Mouse (Mus musculus): Measurements from ENCODE around the gene Sost.
A peak's percentile ranks its signal among the peaks of the same experiment; 100 is the strongest.

The Sost gene

GRCm38 (mm10) chr11:101937108-101937507, 29.7 kb downstream of the Sost start:
- peak; percentile 36 to 58 for DNase-seq

- no peak for DNase-seq
These were observed 30.4 kb downstream of the Sost start for GRCm38 (mm10) chr11:101936421-101936820.

- no peak for DNase-seq
These were observed 31.1 kb downstream of the Sost start for GRCm38 (mm10) chr11:101935743-101936142.

- no peak for DNase-seq
These were observed 34.8 kb downstream of the Sost start for GRCm38 (mm10) chr11:101931978-101932377.

- peak in 1 of 2 experiments; percentile 45 for DNase-seq
These were observed 38.6 kb downstream of the Sost start for GRCm38 (mm10) chr11:101928030-101928762.

GRCm38 (mm10) chr11:101926951-101927589, 39.7 kb downstream of the Sost start:
- DNase-seq = no peak

- DNase-seq = no peak
These were observed 41.2 kb downstream of the Sost start for GRCm38 (mm10) chr11:101925636-101926035.

- no peak for DNase-seq
These were observed 42.3 kb downstream of the Sost start for GRCm38 (mm10) chr11:101924441-101924976.

- DNase-seq = no peak
These were observed 42.8 kb downstream of the Sost start for GRCm38 (mm10) chr11:101923988-101924387.

GRCm38 (mm10) chr11:101921361-101921952, 45.4 kb downstream of the Sost start:
- no peak for DNase-seq

GRCm38 (mm10) chr11:101919660-101920059, 47.2 kb downstream of the Sost start:
- peak; percentile 72 to 84 for DNase-seq

- no peak for DNase-seq
These were observed 48.2 kb downstream of the Sost start for GRCm38 (mm10) chr11:101918609-101919008.

- no peak for DNase-seq
These were observed 50.0 kb downstream of the Sost start for GRCm38 (mm10) chr11:101916772-101917171.

- DNase-seq = no peak
These were observed 53.2 kb downstream of the Sost start for GRCm38 (mm10) chr11:101913591-101913990.
